Mouse (Mus musculus): ENCODE data around the gene Sos2. TPM values are rescaled to one million over a fixed set of nuclear protein-coding genes. Genes with fewer than 3 reads are reported as not detected.

Gene Sos2
- polyA plus RNA-seq, 1 experiment from 2014 or later: 5.4 TPM

- TF ChIP-seq EP300 (optimal IDR thresholded peaks at IDR 0.05) (no peak), CTCF (IDR thresholded peaks at IDR 0.05; ENCODE audit: low read depth) (no peak)
- no peaks in the 10 kb centered on the region for H3K9me3 ChIP-seq (ENCODE audit: control insufficient read depth, low read length)
- H3K27me3 ChIP-seq (ENCODE audit: control insufficient read depth, insufficient read depth, low read length): no peaks in the 10 kb centered on the region
- no peak overlapping the region for H3K27ac ChIP-seq (replicated peaks)
- no peaks in the 10 kb centered on the region for H3K4me1 ChIP-seq (replicated peaks; ENCODE audit: control insufficient read depth, insufficient read depth)
- 67% methylated on average over 13 of the region's 13 CpGs for WGBS
- H3K36me3 ChIP-seq (ENCODE audit: control insufficient read depth, insufficient read depth, low read length): no peaks in the 10 kb centered on the region
- no peak overlapping the region for H3K9ac ChIP-seq (ENCODE audit: low read length)
- no peak for DNase-seq (ENCODE audit: low spot score)
- no peak overlapping the region for H3K4me3 ChIP-seq (ENCODE audit: low read depth, low read length)
- no peak overlapping the region for H3K4me2 ChIP-seq (replicated peaks; ENCODE audit: low read depth)
- no peak; the same call in 1 of the 2 replicates for ATAC-seq (ENCODE audit: low FRiP score, low TSS enrichment)
These were observed 136.0 kb downstream of the Sos2 start for GRCm38 (mm10) chr12:69545456-69546178.

GRCm38 (mm10) chr12:69544994-69545393 lies 136.7 kb downstream of the Sos2 start:
- Histone ChIP-seq H3K27ac (replicated peaks) (no peak overlapping the region), H3K27me3 (ENCODE audit: control insufficient read depth, insufficient read depth, low read length) (no peaks in the 10 kb centered on the region), H3K36me3 (ENCODE audit: control insufficient read depth, insufficient read depth, low read length) (no peaks in the 10 kb centered on the region), H3K4me3 (ENCODE audit: low read depth, low read length) (no peak overlapping the region), H3K4me1 (replicated peaks; ENCODE audit: control insufficient read depth, insufficient read depth) (no peaks in the 10 kb centered on the region), H3K9me3 (ENCODE audit: control insufficient read depth, low read length) (no peaks in the 10 kb centered on the region), H3K9ac (ENCODE audit: low read length) (no peak overlapping the region), H3K4me2 (replicated peaks; ENCODE audit: low read depth) (no peak overlapping the region)
- DNase-seq (ENCODE audit: low spot score): no peak
- WGBS: 90% methylated on average over 6 of the region's 6 CpGs
- ATAC-seq (ENCODE audit: low FRiP score, low TSS enrichment): no peak
- TF ChIP-seq CTCF (IDR thresholded peaks at IDR 0.05; ENCODE audit: low read depth) (no peak), EP300 (optimal IDR thresholded peaks at IDR 0.05) (no peak)

- Histone ChIP-seq H3K9ac (ENCODE audit: low read length) (no peak overlapping the region), H3K27me3 (ENCODE audit: control insufficient read depth, insufficient read depth, low read length) (no peaks in the 10 kb centered on the region), H3K9me3 (ENCODE audit: control insufficient read depth, low read length) (no peaks in the 10 kb centered on the region), H3K4me3 (ENCODE audit: low read depth, low read length) (no peak overlapping the region), H3K4me1 (replicated peaks; ENCODE audit: control insufficient read depth, insufficient read depth) (no peaks in the 10 kb centered on the region; the same call in 1 of the 2 replicates), H3K36me3 (ENCODE audit: control insufficient read depth, insufficient read depth, low read length) (no peaks in the 10 kb centered on the region), H3K27ac (replicated peaks) (no peak overlapping the region), H3K4me2 (replicated peaks; ENCODE audit: low read depth) (no peak overlapping the region)
- DNase-seq (ENCODE audit: low spot score): no peak
- WGBS: 51% methylated on average over 2 of the region's 2 CpGs
- no peak for ATAC-seq (ENCODE audit: low FRiP score, low TSS enrichment)
- no peak for TF ChIP-seq EP300 (optimal IDR thresholded peaks at IDR 0.05)
- no peak for TF ChIP-seq CTCF (IDR thresholded peaks at IDR 0.05; ENCODE audit: low read depth)
These were observed 137.1 kb downstream of the Sos2 start for GRCm38 (mm10) chr12:69544562-69544961.

- H3K27me3 ChIP-seq (ENCODE audit: control insufficient read depth, insufficient read depth, low read length): no peaks in the 10 kb centered on the region
- no peak for ATAC-seq (ENCODE audit: low FRiP score, low TSS enrichment)
- no peaks in the 10 kb centered on the region for H3K36me3 ChIP-seq (ENCODE audit: control insufficient read depth, insufficient read depth, low read length)
- TF ChIP-seq CTCF (IDR thresholded peaks at IDR 0.05; ENCODE audit: low read depth): no peak
- TF ChIP-seq EP300 (optimal IDR thresholded peaks at IDR 0.05): no peak
- H3K4me2 ChIP-seq (replicated peaks; ENCODE audit: low read depth): no peak overlapping the region
- DNase-seq (ENCODE audit: low spot score): no peak
- no peak overlapping the region for H3K27ac ChIP-seq (replicated peaks)
- no peaks in the 10 kb centered on the region for H3K9me3 ChIP-seq (ENCODE audit: control insufficient read depth, low read length)
- no peak overlapping the region for H3K4me3 ChIP-seq (ENCODE audit: low read depth, low read length)
- peaks cover 13% of the 10 kb centered on the region for H3K4me1 ChIP-seq (replicated peaks; ENCODE audit: control insufficient read depth, insufficient read depth)
- 88% methylated on average over 8 of the region's 8 CpGs for WGBS
- no peak overlapping the region for H3K9ac ChIP-seq (ENCODE audit: low read length)
These were observed 139.3 kb downstream of the Sos2 start for GRCm38 (mm10) chr12:69542376-69542775.

- no peak for ATAC-seq (ENCODE audit: low FRiP score, low TSS enrichment)
These were observed 140.0 kb downstream of the Sos2 start for GRCm38 (mm10) chr12:69541663-69542062.

GRCm38 (mm10) chr12:69539353-69539752 lies 142.3 kb downstream of the Sos2 start:
- Histone ChIP-seq H3K27me3 (ENCODE audit: control insufficient read depth, insufficient read depth, low read length) (no peaks in the 10 kb centered on the region), H3K4me3 (ENCODE audit: low read depth, low read length) (no peak overlapping the region), H3K27ac (replicated peaks) (peak overlapping the region; percentile 98), H3K9ac (ENCODE audit: low read length) (no peak overlapping the region), H3K9me3 (ENCODE audit: control insufficient read depth, low read length) (no peaks in the 10 kb centered on the region), H3K36me3 (ENCODE audit: control insufficient read depth, insufficient read depth, low read length) (no peaks in the 10 kb centered on the region), H3K4me1 (replicated peaks; ENCODE audit: control insufficient read depth, insufficient read depth) (peaks cover 15% of the 10 kb centered on the region), H3K4me2 (replicated peaks; ENCODE audit: low read depth) (no peak overlapping the region)
- DNase-seq (ENCODE audit: low spot score): no peak
- TF ChIP-seq EP300 (optimal IDR thresholded peaks at IDR 0.05) (no peak), CTCF (IDR thresholded peaks at IDR 0.05; ENCODE audit: low read depth) (peak; percentile 28; the same call in 1 of the 2 replicates)
- 24% methylated on average over 7 of the region's 7 CpGs for WGBS
- no peak; the same call in 1 of the 2 replicates for ATAC-seq (ENCODE audit: low FRiP score, low TSS enrichment)

More at GRCm38 (mm10) chr12:69541663-69542062, 140.0 kb downstream of the Sos2 start:
- WGBS: 60% methylated on average over 8 of the region's 8 CpGs
- Histone ChIP-seq H3K9ac (ENCODE audit: low read length) (no peak overlapping the region), H3K27me3 (ENCODE audit: control insufficient read depth, insufficient read depth, low read length) (no peaks in the 10 kb centered on the region), H3K4me2 (replicated peaks; ENCODE audit: low read depth) (no peak overlapping the region), H3K27ac (replicated peaks) (no peak overlapping the region), H3K4me3 (ENCODE audit: low read depth, low read length) (no peak overlapping the region), H3K9me3 (ENCODE audit: control insufficient read depth, low read length) (no peaks in the 10 kb centered on the region), H3K4me1 (replicated peaks; ENCODE audit: control insufficient read depth, insufficient read depth) (peaks cover 15% of the 10 kb centered on the region), H3K36me3 (ENCODE audit: control insufficient read depth, insufficient read depth, low read length) (no peaks in the 10 kb centered on the region)
- TF ChIP-seq CTCF (IDR thresholded peaks at IDR 0.05; ENCODE audit: low read depth) (no peak), EP300 (optimal IDR thresholded peaks at IDR 0.05) (no peak)
- DNase-seq (ENCODE audit: low spot score): no peak

Measured in stomach, postnatal 0 days (tissue).